Mouse (Mus musculus) liver, postnatal 0 days (tissue): ENCODE measurements around the gene Nfatc3. TPM values are rescaled to one million over a fixed set of nuclear protein-coding genes. Genes with fewer than 3 reads are reported as not detected.

Source experiments
- ATAC-seq: fragments of 200-750 bp; cut with Nextera tagmentation; 2 replicates; pipeline ENCODE4 v1.8.0; 2017; ENCODE audit warnings: mild to moderate bottlenecking, moderate library complexity
- DNase-seq: peaks from one replicate; pipeline ENCODE4 v3.0.0-alpha.2; 2016
- H3K27ac ChIP-seq: fragments of 300-500 bp; sonication (generic); 2 replicates; pipeline ENCODE4 v1.5.1; 2014; ENCODE audit warnings: antibody characterized with exemption, moderate library complexity, mild to moderate bottlenecking, low read depth
- H3K27me3 ChIP-seq: fragments of 300-500 bp; sonication (generic); 2 replicates; pipeline ENCODE4 v1.6.1; 2014; ENCODE audit warnings: low read length, control low read depth, mixed read lengths; ENCODE audit not compliant: insufficient read depth
- H3K36me3 ChIP-seq: fragments of 300-500 bp; sonication (generic); replicated peaks from 2 replicates; pipeline ENCODE4 v1.6.1; 2014; ENCODE audit warnings: mild to moderate bottlenecking, control low read depth, low read length, moderate library complexity, mixed read lengths; ENCODE audit not compliant: insufficient read depth
- H3K4me1 ChIP-seq: fragments of 300-500 bp; sonication (generic); 2 replicates; pipeline ENCODE4 v1.6.1; 2014; ENCODE audit warnings: antibody characterized with exemption, mild to moderate bottlenecking, control low read depth; ENCODE audit not compliant: insufficient read depth
- H3K4me2 ChIP-seq: fragments of 300-500 bp; sonication (generic); 2 replicates; pipeline ENCODE4 v1.6.1; 2014; ENCODE audit warnings: low read depth, mild to moderate bottlenecking, low read length, moderate library complexity, mixed read lengths
- H3K4me3 ChIP-seq: fragments of 300-500 bp; sonication (generic); 2 replicates; pipeline ENCODE4 v1.5.1; 2014; ENCODE audit warnings: low read depth, low read length
- H3K9ac ChIP-seq: fragments of 300-500 bp; sonication (generic); replicated peaks from 2 replicates; pipeline ENCODE4 v1.6.1; 2014; ENCODE audit warnings: mild to moderate bottlenecking, moderate library complexity
- H3K9me3 ChIP-seq: fragments of 300-500 bp; sonication (generic); 2 replicates; pipeline ENCODE4 v1.6.1; 2016; ENCODE audit warnings: mild to moderate bottlenecking, control low read depth, low read length, mixed read lengths
- CTCF ChIP-seq: sonication (generic); IDR thresholded peaks from 2 replicates; pipeline ENCODE4 v1.5.1; 2016; ENCODE audit warnings: antibody characterized with exemption, low read depth
- EP300 ChIP-seq: IDR thresholded peaks from 2 replicates; pipeline ENCODE4 v1.6.1; 2016; ENCODE audit warnings: antibody characterized with exemption, low read depth, mild to moderate bottlenecking
- WGBS: fragments of 180-500 bp; shearing (Covaris S2); extraction: QIAGEN DNeasy Blood & Tissue Kit; methylation state at CpG from one replicate; pipeline ENCODE4 v1.1.7; 2014; ENCODE audit not compliant: insufficient replicate concordance; 5-methylcytosine and 5-hydroxymethylcytosine counted together
- polyA plus RNA-seq: library from polyadenylated mRNA; unstranded; fragments of >200 nt; fragmentation: Nextera tagmentation; extraction: Ambion mirVana; gene quantifications from 2 replicates; pipeline ENCODE4 v1.2.1, GENCODE M21; 2015

Nfatc3 gene
- polyA plus RNA-seq, 1 experiment from 2014 or later: 2.3 TPM

GRCm38 (mm10) chr8:106135672-106136071 lies 77.0 kb downstream of the Nfatc3 start:
- Histone ChIP-seq H3K4me2 (peak overlapping the region; percentile 82), H3K27me3 (peaks cover 41% of the 10 kb centered on the region), H3K9ac (peak overlapping the region; percentile 86), H3K36me3 (peaks cover 29% of the 10 kb centered on the region), H3K4me1 (peaks cover 14% of the 10 kb centered on the region), H3K9me3 (no peaks in the 10 kb centered on the region), H3K27ac (peak overlapping the region; percentile 96), H3K4me3 (peak overlapping the region; percentile 69)
- 8% methylated on average over 19 of the region's 19 CpGs for WGBS
- no peak for TF ChIP-seq EP300
- no peak for TF ChIP-seq CTCF
- ATAC-seq (peak; percentile 50), DNase-seq (peak; percentile 67)

- Histone ChIP-seq H3K36me3 (peaks cover 21% of the 10 kb centered on the region), H3K4me1 (peaks cover 13% of the 10 kb centered on the region), H3K9me3 (no peaks in the 10 kb centered on the region), H3K27ac (peak within 1 kb of the TSS; percentile 96), H3K9ac (peak within 1 kb of the TSS; percentile 86), H3K4me2 (peak within 1 kb of the TSS; percentile 82), H3K4me3 (peak within 1 kb of the TSS; percentile 69), H3K27me3 (peaks cover 41% of the 10 kb centered on the region)
- peak; percentile 83 for DNase-seq
- ATAC-seq: peak; percentile 59
- 1% methylated on average over 65 of the region's 86 CpGs for WGBS
- TF ChIP-seq EP300 (0 out of 2 replicates have a peak, but pooled peaks have one; percentile 42), CTCF (no peak)
Observed at GRCm38 (mm10) chr8:106136156-106137130, 77.8 kb downstream of the Nfatc3 start, which contains the start of gene Esrp2. Gene Esrp2, minus strand, starts transcription at chr8:106136974.

- no peak for DNase-seq
- H3K4me3 ChIP-seq: peak overlapping the region; percentile 69
- no peaks in the 10 kb centered on the region for H3K9me3 ChIP-seq
- peak overlapping the region; percentile 96 for H3K27ac ChIP-seq
- peaks cover 13% of the 10 kb centered on the region for H3K36me3 ChIP-seq
- H3K4me2 ChIP-seq: peak overlapping the region; percentile 82
- no peak for TF ChIP-seq EP300
- TF ChIP-seq CTCF: no peak
- H3K27me3 ChIP-seq: peaks cover 41% of the 10 kb centered on the region
- H3K9ac ChIP-seq: peak overlapping the region; percentile 86
- no peak for ATAC-seq
- H3K4me1 ChIP-seq: peaks cover 13% of the 10 kb centered on the region
- WGBS: 5% methylated on average over 22 of the region's 22 CpGs
Observed at GRCm38 (mm10) chr8:106137218-106137905, 78.7 kb downstream of the Nfatc3 start.

- Histone ChIP-seq H3K27me3 (peaks cover 41% of the 10 kb centered on the region), H3K9me3 (no peaks in the 10 kb centered on the region), H3K27ac (peak overlapping the region; percentile 96), H3K4me1 (peaks cover 13% of the 10 kb centered on the region), H3K36me3 (peaks cover 6% of the 10 kb centered on the region), H3K4me3 (peak overlapping the region; percentile 69), H3K9ac (peak overlapping the region; percentile 86), H3K4me2 (peak overlapping the region; percentile 82)
- DNase-seq (peak; percentile 82), ATAC-seq (no peak)
- TF ChIP-seq CTCF: no peak
- TF ChIP-seq EP300: no peak
- under 1% methylated on average over 24 of the region's 24 CpGs for WGBS
Observed at GRCm38 (mm10) chr8:106137906-106138477, 79.4 kb downstream of the Nfatc3 start.

GRCm38 (mm10) chr8:106138616-106139015 lies 80.0 kb downstream of the Nfatc3 start:
- no peak for DNase-seq
- Histone ChIP-seq H3K4me1 (peaks cover 13% of the 10 kb centered on the region), H3K9me3 (no peaks in the 10 kb centered on the region), H3K27me3 (peaks cover 41% of the 10 kb centered on the region), H3K36me3 (0 out of 2 replicates have a peak, but pooled peaks cover 1% of the 10 kb centered on the region), H3K9ac (peak overlapping the region; percentile 86), H3K4me3 (peak overlapping the region; percentile 69), H3K4me2 (peak overlapping the region; percentile 82), H3K27ac (peak overlapping the region; percentile 96)
- WGBS: 17% methylated on average over 7 of the region's 7 CpGs
- no peak for ATAC-seq
- TF ChIP-seq EP300: no peak
